Mouse (Mus musculus) kidney, adult 18-20 months (tissue): ENCODE results near the gene Matn3.
"Not testable (repeated sequence)": the region's sequence is repeated elsewhere in the genome, so short reads cannot be mapped to it uniquely, and the experiment has no call there.

Experiments used
- DNase-seq: peaks from one replicate; pipeline ENCODE4 v3.0.0; 2021

Matn3 gene

DNA sequence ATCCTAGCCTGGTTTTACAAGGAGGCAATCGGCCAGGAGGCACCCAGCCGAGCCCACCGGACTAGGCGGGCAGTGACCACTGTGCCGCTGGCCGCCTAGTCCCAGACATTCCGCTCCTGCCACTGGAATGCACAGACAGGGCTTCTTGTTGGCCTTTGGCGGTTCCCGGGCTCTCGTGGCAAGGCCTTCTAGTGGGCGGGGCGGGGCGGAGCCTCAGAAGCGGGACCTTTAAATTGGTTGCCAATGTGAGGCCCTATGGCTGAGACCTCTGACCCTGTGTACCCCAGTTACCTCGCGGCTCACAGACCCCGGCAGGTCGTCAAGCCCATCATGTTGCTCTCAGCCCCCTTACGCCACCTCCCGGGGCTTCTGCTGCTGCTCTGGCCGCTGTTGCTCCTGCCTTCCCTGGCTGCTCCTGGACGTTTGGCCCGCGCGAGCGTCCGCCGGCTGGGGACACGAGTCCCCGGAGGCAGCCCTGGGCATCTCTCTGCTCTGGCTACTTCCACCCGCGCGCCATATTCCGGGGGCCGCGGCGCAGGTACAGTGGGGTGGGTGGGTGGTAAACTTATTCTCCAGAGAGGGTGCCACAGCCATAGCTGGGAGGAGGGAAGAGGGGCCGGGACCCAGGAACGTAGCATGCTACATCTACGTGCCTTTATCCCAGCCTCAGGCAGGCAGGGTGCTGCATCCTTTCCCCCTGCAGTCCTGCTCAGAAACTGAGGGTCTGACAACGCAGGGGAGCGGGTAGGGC lies at the start of gene Matn3:
Gene Matn3, plus strand, starts transcription at position 216 of the 751 bp plus-strand sequence.
- DNase-seq = peak; percentile 86

DNA sequence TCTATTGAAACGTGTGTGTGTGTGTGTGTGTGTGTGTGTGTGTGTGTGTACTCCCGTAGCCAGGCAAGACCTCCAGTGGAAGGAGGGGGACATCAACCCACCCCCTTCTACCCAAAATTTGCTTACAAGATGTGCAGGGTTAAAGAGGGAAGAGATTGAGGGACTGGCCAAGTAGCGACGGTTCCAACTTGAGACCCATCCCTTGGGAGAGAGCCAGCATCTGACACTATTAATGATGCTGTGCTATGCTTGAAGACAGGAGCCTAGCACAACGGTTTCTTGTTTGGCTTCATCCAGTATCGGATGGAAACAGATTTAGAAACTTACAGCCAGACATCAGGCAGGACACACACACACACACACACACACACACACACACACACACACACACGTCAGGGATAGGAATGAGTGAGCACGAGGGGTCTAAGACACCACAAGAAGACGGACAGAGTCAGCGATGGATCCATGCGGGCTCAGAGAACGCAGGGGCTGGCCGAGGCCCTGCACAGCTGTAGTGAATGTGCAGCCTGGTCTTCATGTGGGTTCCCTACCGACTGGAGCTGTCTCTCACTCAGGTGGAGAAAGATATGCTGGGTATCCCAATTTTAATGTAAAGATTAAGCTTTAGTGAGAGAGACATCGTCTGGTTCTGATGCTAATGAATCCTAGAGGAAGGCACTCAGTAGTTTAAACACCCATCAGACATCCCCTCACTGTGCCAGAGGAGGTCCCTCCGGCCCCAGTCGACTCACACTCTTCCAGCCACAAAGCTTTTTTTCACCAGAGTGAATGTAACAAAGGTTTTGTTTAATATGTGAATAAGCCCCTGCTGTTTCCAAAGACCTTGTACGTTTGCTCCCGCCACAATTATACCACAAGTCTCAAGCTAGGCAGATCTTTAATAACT lies 48.6 kb upstream of the Matn3 start:
- DNase-seq = no peak

GRCm38 (mm10) chr12:8900107-8900698 lies 47.5 kb upstream of the Matn3 start:
- no peak for DNase-seq

DNA sequence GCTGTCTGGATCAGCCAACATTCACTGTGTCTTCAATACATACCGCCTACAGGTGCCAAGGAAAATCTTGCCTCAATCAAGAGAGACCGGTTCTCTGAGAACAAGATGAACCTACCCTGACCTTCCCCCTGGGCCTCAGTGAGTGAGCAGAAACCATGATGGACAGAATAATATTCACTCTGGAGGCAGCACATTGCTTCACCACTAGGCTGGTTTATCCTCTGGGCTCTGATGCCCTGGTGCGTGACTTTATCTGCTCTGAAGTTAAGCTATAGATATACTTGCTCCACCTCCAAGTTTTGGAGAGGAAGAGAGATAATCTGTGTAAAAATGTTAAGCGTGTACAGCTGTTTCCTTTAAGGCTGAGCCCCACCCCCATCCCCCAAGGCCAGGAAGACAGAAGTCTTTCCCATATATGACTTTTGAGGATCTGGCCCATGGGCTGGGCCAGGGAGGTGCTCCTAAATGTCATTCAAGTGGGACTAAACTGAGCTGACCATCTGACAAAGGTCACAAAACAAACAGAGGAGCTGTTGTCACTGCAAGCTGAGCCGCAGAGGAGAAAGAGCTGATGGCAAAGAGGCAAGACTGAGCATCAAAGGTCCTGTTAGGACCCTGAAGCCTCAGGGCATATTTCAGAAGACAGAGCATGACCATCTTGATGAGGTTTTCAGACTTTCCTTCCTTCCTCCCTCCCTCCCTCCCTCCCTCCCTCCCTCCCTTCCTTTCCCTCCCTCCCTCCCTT lies 46.6 kb upstream of the Matn3 start:
- no peak for DNase-seq

DNA sequence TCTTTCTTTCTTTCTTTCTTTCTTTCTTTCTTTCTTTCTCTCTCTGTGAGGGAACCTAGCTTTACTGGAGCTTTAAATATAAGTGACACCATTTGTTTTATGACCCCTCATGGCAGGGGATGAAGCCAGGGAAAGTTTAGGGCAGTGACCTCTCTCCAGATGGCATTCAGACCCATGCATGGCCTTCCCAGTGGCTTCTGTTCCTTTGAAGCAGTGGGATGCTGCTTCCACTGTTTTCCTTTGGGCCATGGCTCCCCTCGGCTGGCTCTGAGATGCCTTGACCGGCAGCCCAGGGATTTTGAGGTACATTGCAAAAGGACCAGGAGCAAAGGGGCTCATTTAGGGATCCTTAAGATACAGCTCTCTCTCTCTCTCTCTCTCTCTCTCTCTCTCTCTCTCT lies 45.8 kb upstream of the Matn3 start:
- DNase-seq = no peak

DNA sequence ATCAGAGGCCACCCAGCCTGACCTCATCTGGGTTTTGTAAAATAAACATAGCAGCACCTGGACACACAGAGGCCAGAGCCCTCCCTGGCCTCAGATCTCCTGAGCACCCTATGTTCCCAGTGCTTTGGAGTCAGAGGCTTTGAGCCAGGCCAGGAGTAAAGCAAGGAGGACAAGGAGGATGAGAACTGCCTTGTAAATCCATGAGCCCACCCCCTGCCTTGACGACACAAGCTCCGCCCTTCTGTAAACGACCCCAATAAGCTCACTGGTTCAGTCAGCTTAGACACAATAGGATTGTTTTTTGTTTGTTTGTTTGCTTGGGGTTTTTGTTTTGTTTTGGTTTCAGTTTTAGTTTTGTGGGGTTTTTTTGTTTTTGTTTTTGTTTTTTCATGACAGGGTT lies 45.2 kb upstream of the Matn3 start:
- DNase-seq = no peak

GRCm38 (mm10) chr12:8912860-8913685 lies 34.7 kb upstream of the Matn3 start:
- DNase-seq = peak; percentile 57

DNA sequence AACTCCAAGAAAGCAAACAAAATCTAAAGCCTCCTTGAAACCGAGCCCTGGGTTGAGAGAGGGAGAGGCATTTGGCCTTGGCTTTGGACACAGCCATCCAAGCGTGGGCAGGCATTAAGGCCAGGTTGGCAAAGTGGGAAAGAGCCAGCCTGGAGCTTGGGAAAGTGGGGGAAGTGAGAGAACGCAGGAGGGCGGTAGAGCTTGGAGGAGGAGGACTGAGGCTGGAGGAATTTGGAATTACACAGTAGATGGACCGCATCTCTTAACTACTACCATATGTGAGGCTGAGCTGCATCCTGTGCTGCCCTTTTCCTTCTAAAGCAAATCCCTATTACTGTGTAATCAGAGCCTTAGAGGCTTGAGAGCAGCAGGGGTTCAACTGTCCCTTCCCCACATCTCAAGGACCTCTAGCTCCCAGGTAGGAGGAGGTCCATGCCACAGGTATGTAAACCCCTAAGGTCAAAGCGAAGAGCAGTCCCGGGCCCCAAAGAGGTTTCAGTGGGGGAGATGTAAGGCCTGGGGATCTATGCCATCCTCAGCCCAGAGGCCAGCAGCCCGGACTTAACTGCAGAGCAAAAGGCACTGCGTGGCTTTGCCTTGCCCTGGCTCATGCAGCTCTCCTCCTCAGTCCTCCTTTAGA lies 33.9 kb upstream of the Matn3 start:
- no peak for DNase-seq

DNA sequence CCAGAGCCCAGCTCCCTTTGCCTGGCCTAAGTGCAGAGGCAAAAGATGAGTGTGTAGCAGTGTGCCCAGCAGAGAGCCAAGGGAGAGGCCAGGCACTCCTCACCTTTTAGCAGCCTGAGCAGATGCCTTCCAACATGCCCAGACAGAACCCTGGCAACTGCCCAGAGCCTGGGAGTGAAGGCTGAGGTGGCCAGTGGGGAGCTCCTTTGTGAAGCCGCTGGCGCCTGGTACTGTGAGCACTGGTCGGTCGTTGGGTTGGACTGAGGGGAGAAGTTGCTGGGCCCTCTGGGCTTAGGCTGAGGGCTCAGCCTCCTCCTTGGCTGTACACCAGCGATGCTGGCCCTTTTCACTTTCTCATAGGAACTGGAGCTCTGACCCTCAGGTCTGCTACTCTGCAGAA lies 31.4 kb upstream of the Matn3 start:
- DNase-seq = no peak

GRCm38 (mm10) chr12:8919231-8919630 lies 28.5 kb upstream of the Matn3 start:
- DNase-seq = no peak

GRCm38 (mm10) chr12:8920996-8921393 lies 26.7 kb upstream of the Matn3 start:
- no peak for DNase-seq

- peak; percentile 98 for DNase-seq
Measured at GRCm38 (mm10) chr12:8921394-8922368, 26.0 kb upstream of the Matn3 start, which contains the start of gene Laptm4a. Laptm4a (plus strand) TSS chr12:8921664.

DNA sequence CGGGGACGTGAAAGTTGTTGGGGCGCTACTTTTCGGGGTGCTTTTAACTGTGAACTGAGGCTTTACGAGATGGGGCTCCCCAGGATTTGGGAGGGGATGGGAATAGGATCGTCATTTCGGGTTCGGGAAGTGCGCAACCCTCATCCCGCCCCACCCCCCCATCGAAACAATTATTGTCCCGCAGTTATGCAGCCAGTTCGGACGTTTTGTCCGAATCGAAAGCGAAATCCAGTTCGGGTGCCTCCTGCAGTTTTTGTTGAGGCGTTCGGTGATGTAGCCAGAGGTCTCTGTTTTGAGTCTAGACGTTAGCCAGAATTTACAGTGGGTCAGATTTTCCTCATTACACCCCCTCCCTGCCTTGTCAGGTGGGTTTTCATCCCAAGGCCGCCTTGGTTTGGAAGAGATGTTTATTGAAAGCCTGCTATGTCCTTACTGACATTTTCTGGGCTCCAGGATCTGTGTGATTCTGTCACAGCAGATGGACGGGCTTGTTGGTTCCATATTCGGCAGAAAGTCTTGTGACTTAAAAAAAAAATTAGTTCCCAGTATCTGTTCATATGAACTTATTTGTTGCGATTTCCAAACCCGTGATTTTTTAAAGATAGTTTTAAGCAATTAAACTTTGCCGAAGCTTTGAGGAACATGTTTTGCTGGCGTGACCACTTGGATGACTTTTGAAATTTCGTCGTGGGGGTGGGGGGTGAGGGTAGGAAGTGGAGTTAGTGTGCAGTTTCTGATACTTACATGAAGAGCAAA lies 25.2 kb upstream of the Matn3 start:
- no peak for DNase-seq

DNA sequence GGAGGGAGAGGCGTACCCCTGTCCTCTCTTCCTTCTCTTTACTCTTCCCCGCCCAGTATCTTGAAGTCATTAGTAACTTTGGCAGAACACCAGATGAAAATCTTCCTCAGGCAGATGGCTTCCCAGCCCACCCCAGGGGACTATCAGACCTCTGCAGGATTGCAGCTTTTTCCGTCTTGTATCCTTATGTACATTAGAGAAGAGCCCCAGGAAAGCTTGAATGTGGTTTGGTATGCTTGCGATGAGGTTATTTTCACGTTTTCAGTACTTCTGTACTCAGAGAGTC lies 24.7 kb upstream of the Matn3 start:
- DNase-seq = no peak

DNA sequence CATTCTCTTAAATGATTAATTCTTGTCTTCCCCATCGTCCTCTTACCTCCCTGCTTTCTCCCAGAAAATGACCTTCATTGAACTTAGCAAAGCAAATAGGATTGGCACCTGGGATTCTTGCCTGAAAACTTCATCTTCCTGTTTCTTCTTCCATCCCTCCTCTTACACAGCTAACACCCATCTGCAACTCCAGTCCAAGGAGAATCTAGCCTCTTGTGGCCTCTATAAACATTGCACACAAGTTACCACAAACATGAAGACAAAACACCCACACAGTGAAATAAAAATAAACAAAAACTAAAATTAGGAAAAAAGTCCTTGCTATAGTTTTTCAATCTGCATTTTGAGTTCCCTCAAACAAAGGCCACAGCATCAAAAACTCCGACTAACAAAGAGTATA lies 24.1 kb upstream of the Matn3 start:
- no peak for DNase-seq

- DNase-seq = no peak
Measured at GRCm38 (mm10) chr12:8927652-8928051, 20.1 kb upstream of the Matn3 start.

DNA sequence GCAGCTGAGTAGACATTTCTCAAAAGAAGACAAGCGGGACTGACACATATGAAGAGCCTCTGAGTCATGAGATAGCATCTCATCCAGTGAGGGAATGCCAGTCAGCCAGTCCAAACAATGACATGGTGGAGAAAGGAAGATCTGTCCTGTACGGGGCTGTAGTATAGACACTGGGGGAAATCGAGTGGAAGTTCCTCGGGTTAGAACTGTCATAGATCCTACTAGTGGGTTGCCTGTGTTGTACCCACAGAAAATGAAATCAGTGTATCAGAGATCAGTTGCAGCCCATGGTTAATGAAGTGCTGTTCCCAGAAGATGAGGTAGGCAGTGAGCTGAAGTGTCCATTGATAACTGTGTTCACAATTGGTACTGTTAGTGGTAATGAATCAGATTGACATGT lies 19.0 kb upstream of the Matn3 start:
- DNase-seq = no peak

GRCm38 (mm10) chr12:8931083-8931482 lies 16.6 kb upstream of the Matn3 start:
- no peak for DNase-seq

- peak; percentile 80 for DNase-seq
Measured at GRCm38 (mm10) chr12:8935349-8935748, 12.4 kb upstream of the Matn3 start.

- DNase-seq = not testable (repeated sequence)
Measured at GRCm38 (mm10) chr12:8936210-8936609, 11.5 kb upstream of the Matn3 start.
